Comparison of ENCODE assay signal across 8 mouse cellular contexts in the genomic region with DNA sequence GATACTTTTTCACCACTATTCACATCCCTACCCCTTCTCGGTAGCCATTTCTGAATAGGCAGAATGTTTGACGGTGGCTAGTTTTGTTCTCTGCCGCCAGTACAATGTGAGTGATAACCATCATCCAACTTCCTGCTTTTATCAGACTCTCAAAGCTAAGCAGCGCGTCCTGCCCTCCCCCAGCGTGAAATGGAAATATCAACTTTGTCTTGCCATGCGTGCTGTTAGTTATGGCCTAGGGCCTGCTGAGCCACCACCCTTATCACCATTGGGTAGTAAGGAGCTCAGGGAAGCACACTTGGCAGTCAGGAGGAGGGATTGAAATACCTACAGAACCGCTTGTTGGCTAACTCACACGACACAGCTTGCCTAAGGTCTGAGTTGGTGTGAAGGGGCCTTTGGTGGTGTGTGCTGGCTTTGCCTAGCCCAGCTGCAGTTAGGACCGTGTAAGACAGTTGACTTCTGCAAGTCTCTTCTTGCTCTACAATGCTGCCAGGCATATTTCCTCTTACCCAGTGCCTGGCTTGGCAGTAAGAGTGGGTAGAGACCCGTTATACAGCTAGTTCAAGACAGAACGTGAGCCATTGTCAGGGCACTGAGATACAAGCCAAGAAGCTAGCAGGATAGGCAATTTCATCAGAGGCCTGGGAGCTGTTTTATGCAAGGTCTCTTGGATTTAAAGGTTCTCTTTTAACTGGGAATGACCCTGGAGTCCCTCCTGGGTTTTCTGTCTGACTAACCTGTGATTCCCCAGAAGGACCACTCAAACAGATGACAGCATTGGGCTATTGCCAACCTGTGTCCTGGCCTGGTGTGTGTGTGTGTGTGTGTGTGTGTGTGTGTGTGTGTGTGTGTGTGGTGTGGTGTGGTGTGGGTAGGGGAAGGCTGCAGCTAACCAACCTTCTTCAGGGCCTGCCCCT. TPM values are rescaled to one million over a fixed set of nuclear protein-coding genes. Genes with fewer than 3 reads are reported as not detected.
DNase-seq lines count a peak whose midpoint lies in the region; ATAC-seq and TF ChIP-seq lines count a peak whose summit lies in the region.

No protein-coding gene starts in this region.

- no peak for TF ChIP-seq CTCF in layer of hippocampus, adult 2 months (conservative IDR thresholded peaks at IDR 0.05)

- peak overlapping the region; percentile 93 for H3K4me3 ChIP-seq in layer of hippocampus, adult 2 months
- no peak overlapping the region for H3K4me3 ChIP-seq in heart, embryonic 16.5 days (ENCODE audit: low read length)
- H3K4me3 ChIP-seq in lung, embryonic 15.5 days: 0 out of 2 replicates have a peak overlapping the region, but pooled peaks have one; percentile 73
- no peak overlapping the region for H3K4me3 ChIP-seq in stomach, embryonic 16.5 days (replicated peaks; ENCODE audit: low read length)

- no peaks in the 10 kb centered on the region for H3K9me3 ChIP-seq in heart, embryonic 16.5 days (replicated peaks; ENCODE audit: control insufficient read depth, low read length)
- no peaks in the 10 kb centered on the region for H3K9me3 ChIP-seq in lung, embryonic 15.5 days
- H3K9me3 ChIP-seq in stomach, embryonic 16.5 days (replicated peaks; ENCODE audit: control insufficient read depth, low read length): no peaks in the 10 kb centered on the region

- no peak for DNase-seq in layer of hippocampus, adult 2 months (ENCODE audit: low spot score in 2 of 2)
- no peak for DNase-seq in layer of hippocampus, postnatal 14 days (ENCODE audit: low spot score in 2 of 2)
- peak; percentile 54 for DNase-seq in cerebellum, adult 9-11 months
- DNase-seq in gastrocnemius, postnatal 36 days: no peak
- DNase-seq in layer of hippocampus, adult 18-20 months (ENCODE audit: low spot score in 2 of 2): no peak

- intact Hi-C loops in gastrocnemius, postnatal 36 days (cut with DNase I): no loop called here

- H3K27me3 ChIP-seq in heart, embryonic 16.5 days (ENCODE audit: control insufficient read depth, insufficient read depth, low read length): no peaks in the 10 kb centered on the region
- no peaks in the 10 kb centered on the region for H3K27me3 ChIP-seq in lung, embryonic 15.5 days
- H3K27me3 ChIP-seq in stomach, embryonic 16.5 days (ENCODE audit: control insufficient read depth, insufficient read depth, low read length): no peaks in the 10 kb centered on the region

- peak overlapping the region; percentile 96 for H3K27ac ChIP-seq in layer of hippocampus, adult 2 months
- peak overlapping the region; percentile 83 for H3K27ac ChIP-seq in heart, embryonic 16.5 days (ENCODE audit: low read length)
- H3K27ac ChIP-seq in lung, embryonic 15.5 days: peak overlapping the region; percentile 40; the same call in 1 of the 2 replicates
- peak overlapping the region; percentile 69 for H3K27ac ChIP-seq in stomach, embryonic 16.5 days (ENCODE audit: low read length)

- ATAC-seq in heart, embryonic 16.5 days (replicated peaks; ENCODE audit: extremely low read depth, insufficient read depth, low FRiP score): no peak
- no peak for ATAC-seq in lung, embryonic 15.5 days (ENCODE audit: borderline replicate concordance, extremely low read depth, low FRiP score, low TSS enrichment)
- no peak for ATAC-seq in stomach, embryonic 16.5 days (ENCODE audit: insufficient read depth, low FRiP score)

- no peaks in the 10 kb centered on the region for H3K36me3 ChIP-seq in heart, embryonic 16.5 days (ENCODE audit: control insufficient read depth, insufficient read depth)
- H3K36me3 ChIP-seq in lung, embryonic 15.5 days: no peaks in the 10 kb centered on the region
- H3K36me3 ChIP-seq in stomach, embryonic 16.5 days (ENCODE audit: control insufficient read depth, insufficient read depth, low read length): no peaks in the 10 kb centered on the region

- peaks cover 71% of the 10 kb centered on the region for H3K4me1 ChIP-seq in heart, embryonic 16.5 days (ENCODE audit: control insufficient read depth, insufficient read depth, low read length)
- peaks cover 71% of the 10 kb centered on the region for H3K4me1 ChIP-seq in lung, embryonic 15.5 days
- peaks cover 67% of the 10 kb centered on the region for H3K4me1 ChIP-seq in stomach, embryonic 16.5 days (ENCODE audit: control insufficient read depth, insufficient read depth, low read length)

- WGBS in heart, embryonic 16.5 days: 38% methylated on average over 12 of the region's 12 CpGs
- 36% methylated on average over 12 of the region's 12 CpGs for WGBS in lung, embryonic 15.5 days
- 50% methylated on average over 12 of the region's 12 CpGs for WGBS in stomach, embryonic 16.5 days

- H3K9ac ChIP-seq in heart, embryonic 16.5 days (ENCODE audit: low read length): no peak overlapping the region; the same call in 1 of the 2 replicates
- no peak overlapping the region; the same call in 1 of the 2 replicates for H3K9ac ChIP-seq in lung, embryonic 15.5 days
- H3K9ac ChIP-seq in stomach, embryonic 16.5 days (ENCODE audit: low read length): no peak overlapping the region

- H3K4me2 ChIP-seq in heart, embryonic 16.5 days (ENCODE audit: low read depth, low read length): peak overlapping the region; percentile 93
- peak overlapping the region; percentile 78 for H3K4me2 ChIP-seq in lung, embryonic 15.5 days
- peak overlapping the region; percentile 85; the same call in 1 of the 2 replicates for H3K4me2 ChIP-seq in stomach, embryonic 16.5 days (ENCODE audit: low read depth, low read length)

RNA-seq across cellular contexts. Expression of gene Itm2c, which starts 3.0 kb away (rescaled TPM):
- total RNA-seq in layer of hippocampus, adult 2 months (2021): 100 to 1,000 TPM; 748 to 802 TPM
- total RNA-seq in layer of hippocampus, postnatal 14 days (2021): 100 to 1,000 TPM; 505 to 525 TPM
- polyA plus RNA-seq in heart, embryonic 16.5 days (2015; fragmentation: Nextera tagmentation; extraction: Ambion mirVana): 188 TPM in 2 replicates
- polyA plus RNA-seq in lung, embryonic 15.5 days (2015; fragmentation: Nextera tagmentation; extraction: Ambion mirVana): 208 and 219 TPM in 2 replicates
- polyA plus RNA-seq in stomach, embryonic 16.5 days (2015; fragmentation: Nextera tagmentation; extraction: Ambion mirVana): 168 and 175 TPM in 2 replicates
- 10 to 100 TPM; 20.7 to 27.2 TPM for total RNA-seq in gastrocnemius, postnatal 36 days (2021)
- 100 to 1,000 TPM; 867 to 891 TPM for total RNA-seq in layer of hippocampus, adult 18-20 months (2021)

RNA-seq across cellular contexts. Expression of gene 4933407L21Rik, which starts 31.2 kb away (rescaled TPM):
- total RNA-seq in layer of hippocampus, adult 2 months (2021): 1 to 10 TPM; 3.3 to 3.6 TPM
- 1 to 10 TPM; 4.1 to 5.3 TPM for total RNA-seq in layer of hippocampus, postnatal 14 days (2021)
- polyA plus RNA-seq in heart, embryonic 16.5 days (2015; fragmentation: Nextera tagmentation; extraction: Ambion mirVana): 0.09 and 0.21 TPM in 2 replicates
- polyA plus RNA-seq in lung, embryonic 15.5 days (2015; fragmentation: Nextera tagmentation; extraction: Ambion mirVana): 0.14 and 0.47 TPM in 2 replicates
- polyA plus RNA-seq in stomach, embryonic 16.5 days (2015; fragmentation: Nextera tagmentation; extraction: Ambion mirVana): 0.44 and 0.51 TPM in 2 replicates
- total RNA-seq in gastrocnemius, postnatal 36 days (2021): not detected
- total RNA-seq in layer of hippocampus, adult 18-20 months (2021): 1 to 10 TPM; 3.3 to 4.1 TPM

Comparison
In these comparisons a context has a peak if more than half of its experiments do, and no peak if none do; other contexts are left out.
1. H3K27ac ChIP-seq: peak in every context shown above with its lines; median percentile 96 in layer of hippocampus, adult 2 months; 83 in heart, embryonic 16.5 days; 69 in stomach, embryonic 16.5 days; 40 in lung, embryonic 15.5 days.
2. H3K4me3 ChIP-seq: peak in layer of hippocampus, adult 2 months (single experiment) and lung, embryonic 15.5 days (single experiment); none in heart, embryonic 16.5 days (single experiment) and stomach, embryonic 16.5 days (single experiment).
3. RNA of gene Itm2c, which starts 3.0 kb away (total RNA-seq): 867 to 891 TPM in layer of hippocampus, adult 18-20 months, 748 to 802 TPM in layer of hippocampus, adult 2 months and 505 to 525 TPM in layer of hippocampus, postnatal 14 days; 20.7 to 27.2 TPM in gastrocnemius, postnatal 36 days; every median in the first group is over 10 times any median in the second.
4. Peak in every context shown above with its lines, with median percentiles within 50 percentile points of each other: H3K4me2 ChIP-seq.